Mouse (Mus musculus) erythroblast, embryonic 14.5 days (primary cell): ENCODE data around the gene Erbb3.

ENCODE experiments used
- GATA1 ChIP-seq: IDR thresholded peaks from 2 replicates; pipeline ENCODE4 v1.6.1; 2012; ENCODE audit warnings: low read length, inconsistent platforms, mixed read lengths
- TAL1 ChIP-seq: IDR thresholded peaks from 3 replicates; pipeline ENCODE4 v1.6.1; 2012; ENCODE audit warnings: low read length, inconsistent platforms, mixed read lengths

DNA sequence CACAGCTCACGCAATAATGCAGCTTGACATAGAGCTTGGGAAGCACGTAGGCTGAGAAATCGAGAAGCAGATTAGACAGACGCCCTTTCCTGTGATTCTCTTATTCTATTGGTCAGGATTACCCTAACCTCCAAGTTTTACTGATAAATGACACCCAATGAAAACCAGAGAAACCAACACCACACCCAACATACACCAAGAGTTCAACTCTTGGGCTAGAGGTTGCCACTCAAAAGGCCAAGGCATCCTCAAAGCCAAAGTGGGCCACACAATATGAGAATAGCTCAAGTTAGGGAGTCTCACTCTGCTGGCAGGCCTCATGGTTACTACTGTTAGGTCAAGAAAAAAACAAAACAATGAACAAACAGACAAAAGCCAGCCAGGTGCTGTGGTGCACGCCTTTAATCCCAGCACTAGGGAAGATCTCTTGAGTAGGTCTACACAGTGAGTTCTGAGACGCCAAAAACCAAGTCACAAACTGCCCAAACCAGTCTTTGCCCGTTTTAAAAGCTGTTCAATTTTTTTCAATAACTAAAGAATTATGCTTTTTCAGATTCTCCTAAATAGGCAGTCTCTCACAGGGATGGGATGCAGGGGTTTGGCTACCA, 35.9 kb upstream of the Erbb3 start:
- no peak for TF ChIP-seq TAL1
- TF ChIP-seq GATA1 = no peak
